Comparison of ENCODE assay signal across 28 mouse cellular contexts in the genomic region with DNA sequence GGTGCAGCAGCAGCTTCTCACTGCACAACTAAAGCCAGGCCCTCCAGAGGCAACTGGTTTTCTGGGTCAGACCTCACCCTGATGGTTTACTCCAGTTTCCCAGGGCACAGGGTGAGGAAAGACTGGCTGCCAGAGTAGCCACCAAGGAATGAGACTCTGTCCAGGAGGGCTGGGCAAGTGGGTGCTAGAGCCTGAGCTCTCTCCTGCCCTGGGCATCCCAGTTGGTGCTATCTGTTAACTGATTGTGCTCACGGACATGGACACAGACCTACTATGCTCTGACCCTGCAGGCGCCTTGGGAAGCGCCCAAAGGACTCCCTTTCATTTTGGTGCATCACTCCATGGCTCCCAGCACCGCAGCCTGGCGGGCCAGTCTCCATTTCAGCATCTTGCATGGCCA.
"Had no signal": no experiment of that assay in that cellular context is flagged by ENCODE, and none has a peak within 500 bp of the region (broad histone marks: within the 10 kb centered on the region; RNA-seq: fewer than 3 reads in every experiment).

No protein-coding gene starts in this region.

- H3K9me3 ChIP-seq: embryonic facial prominence, embryonic 13.5 days; embryonic facial prominence, embryonic 15.5 days; forebrain, embryonic 12.5 days; forebrain, embryonic 13.5 days; forebrain, embryonic 15.5 days had no signal

- H3K9ac ChIP-seq: embryonic facial prominence, embryonic 12.5 days; embryonic facial prominence, embryonic 13.5 days; embryonic facial prominence, embryonic 15.5 days; forebrain, embryonic 12.5 days; forebrain, embryonic 13.5 days; forebrain, embryonic 15.5 days; forebrain, postnatal 0 days had no signal

- H3K27me3 ChIP-seq: embryonic facial prominence, embryonic 15.5 days; forebrain, embryonic 15.5 days had no signal

- H3K4me2 ChIP-seq: embryonic facial prominence, embryonic 12.5 days; embryonic facial prominence, embryonic 13.5 days; embryonic facial prominence, embryonic 15.5 days; forebrain, embryonic 12.5 days; forebrain, embryonic 13.5 days; forebrain, embryonic 15.5 days had no signal

- H3K27ac ChIP-seq: embryonic facial prominence, embryonic 10.5 days; embryonic facial prominence, embryonic 12.5 days; embryonic facial prominence, embryonic 13.5 days; embryonic facial prominence, embryonic 15.5 days; forebrain, embryonic 10.5 days; forebrain, embryonic 12.5 days; forebrain, embryonic 13.5 days; forebrain, embryonic 15.5 days; gastrocnemius, adult 2 months; heart, adult 2 months had no signal

- H3K4me3 ChIP-seq: embryonic facial prominence, embryonic 10.5 days; embryonic facial prominence, embryonic 12.5 days; embryonic facial prominence, embryonic 13.5 days; embryonic facial prominence, embryonic 15.5 days; erythroblast, embryonic 14.5 days; forebrain, embryonic 10.5 days; forebrain, embryonic 12.5 days; forebrain, embryonic 13.5 days; forebrain, embryonic 15.5 days; gastrocnemius, adult 2 months; heart, adult 2 months had no signal

- DNase-seq: cerebellum, adult 2 months; cerebellum, adult 8-10 months; cerebellum, adult 9-10 months; cerebellum, adult 9-11 months; cerebellum, postnatal 10 days; cerebellum, postnatal 14 days; cerebellum, postnatal 25 days; cerebellum, postnatal 36 days; embryo, embryonic 11 days; forebrain, postnatal 0 days; gastrocnemius, adult 2 months; gastrocnemius, postnatal 10 days; gastrocnemius, postnatal 14 days; gastrocnemius, postnatal 25 days; gastrocnemius, postnatal 36 days; heart, adult 18-20 months; heart, adult 2 months had no signal

- ATAC-seq: forebrain, embryonic 13.5 days; forebrain, embryonic 14.5 days; forebrain, embryonic 15.5 days; forebrain, embryonic 16.5 days had no signal

- H3K4me1 ChIP-seq: embryonic facial prominence, embryonic 12.5 days; embryonic facial prominence, embryonic 13.5 days; embryonic facial prominence, embryonic 15.5 days; forebrain, embryonic 12.5 days; forebrain, embryonic 13.5 days; forebrain, embryonic 15.5 days had no signal
